Mouse (Mus musculus): ENCODE data around the gene Adam1a.
"Not testable (repeated sequence)": the region's sequence is repeated elsewhere in the genome, so short reads cannot be mapped to it uniquely, and the experiment has no call there.

Adam1a gene

DNA sequence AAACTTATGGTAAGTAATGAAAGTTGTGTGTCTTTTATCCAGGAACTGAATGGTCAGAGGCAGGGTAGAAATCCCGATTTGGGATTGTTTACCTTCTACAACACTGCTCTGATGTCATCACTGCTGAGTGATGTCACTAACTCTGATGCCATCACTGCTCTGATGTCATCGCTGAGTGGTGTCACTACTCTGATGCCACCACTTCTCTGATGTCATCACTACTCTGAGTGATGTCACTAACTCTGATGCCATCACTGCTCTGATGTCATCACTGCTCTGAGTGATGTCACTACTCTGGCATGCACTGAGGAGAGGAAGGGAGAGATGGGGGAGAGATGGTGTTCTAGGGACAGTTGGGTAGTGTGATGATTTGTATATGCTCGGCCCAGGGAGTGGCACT lies 17.2 kb upstream of the Adam1a start:
- DNase-seq: no peak

DNA sequence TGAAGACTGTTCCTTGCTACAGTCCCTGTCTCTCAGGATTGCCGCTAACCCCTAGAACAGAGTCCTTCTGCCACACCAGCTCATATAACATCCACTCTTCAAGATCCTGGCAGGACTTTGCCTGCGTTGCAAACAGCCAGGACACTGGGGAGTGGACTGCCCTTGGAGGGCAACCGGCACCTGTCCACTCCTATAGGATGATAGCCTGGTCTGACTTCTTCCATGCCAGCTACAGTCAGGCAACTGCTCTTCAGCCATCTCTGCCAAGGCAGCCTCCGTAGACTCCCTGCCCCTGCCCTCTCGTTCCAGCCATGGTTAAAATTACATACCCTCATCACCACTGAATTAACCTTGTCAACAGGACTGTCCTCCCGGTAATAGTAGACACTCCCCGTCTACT lies 3.9 kb upstream of the Adam1a start:
- DNase-seq: no peak

DNA sequence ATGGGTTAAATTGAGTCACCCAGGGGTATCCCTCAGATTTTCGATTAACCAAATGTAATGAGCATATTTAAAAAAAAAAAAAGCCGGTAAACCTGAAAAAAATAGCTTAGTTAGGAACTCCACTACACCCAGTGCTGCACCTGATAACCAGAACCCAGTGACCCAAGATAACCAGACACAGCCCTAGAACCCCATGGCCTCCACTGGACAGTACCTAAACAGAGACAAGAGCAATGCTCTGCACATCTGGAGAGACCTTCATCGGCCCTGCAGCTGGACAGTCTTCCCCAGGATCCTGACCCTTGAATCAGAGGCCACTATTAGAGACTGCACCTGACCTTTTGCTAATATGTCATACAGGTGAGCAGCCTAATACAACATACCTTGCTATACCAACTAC lies 1.8 kb upstream of the Adam1a start:
- DNase-seq: no peak

DNA sequence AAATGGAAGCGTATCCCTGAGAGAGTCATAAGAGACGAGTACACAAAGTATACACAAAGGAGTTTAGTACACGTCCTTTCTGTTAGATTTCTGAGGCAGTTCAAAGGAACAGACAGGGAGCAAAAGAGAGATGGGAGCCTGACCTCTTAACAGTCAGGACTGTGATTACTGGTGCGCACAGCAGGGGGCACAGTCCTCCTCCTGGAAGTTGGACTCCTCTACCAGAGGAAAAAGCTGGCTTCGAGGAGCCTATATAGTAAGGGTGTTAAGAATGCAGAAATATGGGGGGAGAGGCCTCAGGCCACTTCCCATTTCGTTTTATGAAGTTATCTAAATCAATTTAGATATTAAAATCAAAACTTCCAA lies 1.2 kb upstream of the Adam1a start:
- DNase-seq: peak in 1 of 2 experiments; percentile 27

DNA sequence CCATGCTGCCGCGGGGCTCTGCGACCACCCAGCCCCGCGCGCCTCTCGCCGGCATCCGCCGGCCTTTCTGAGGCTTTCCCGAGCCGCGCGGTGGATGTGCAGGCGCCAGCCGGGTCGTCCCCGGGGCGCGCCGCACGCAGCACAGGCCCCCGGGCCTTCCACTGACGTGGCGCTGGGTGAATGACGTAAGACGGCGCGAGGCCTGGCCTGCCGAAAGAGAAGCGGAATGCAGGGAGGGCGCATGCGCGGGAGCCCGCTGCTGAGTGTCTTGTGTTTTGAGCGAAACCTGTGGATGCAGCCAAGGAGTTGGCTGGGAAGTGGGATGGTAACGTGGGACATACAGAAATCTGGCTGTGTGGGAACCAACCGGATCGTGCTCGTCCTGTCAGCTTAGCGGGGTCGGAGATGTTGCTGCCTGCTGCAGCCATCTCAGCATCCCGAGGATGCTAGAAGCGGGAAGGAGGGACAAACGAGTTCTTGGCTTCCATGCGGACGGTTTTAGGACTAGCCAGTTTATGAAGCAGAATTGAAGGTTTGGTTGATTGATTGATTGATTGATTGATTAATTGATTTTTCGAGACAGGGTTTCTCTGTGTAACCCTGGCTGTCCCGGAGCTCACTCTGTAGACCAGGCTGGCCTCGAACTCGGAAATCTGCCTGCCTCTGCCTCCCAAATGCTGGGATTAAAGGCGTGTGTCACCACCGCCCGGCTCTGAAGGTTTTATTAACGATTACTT lies 679 bp upstream of the Adam1a start, which contains the start of gene Mapkapk5:
TSS of gene Mapkapk5 (minus strand) at position 113 of the 737 bp plus-strand sequence.
- peak; percentile 90 to 91 for DNase-seq

DNA sequence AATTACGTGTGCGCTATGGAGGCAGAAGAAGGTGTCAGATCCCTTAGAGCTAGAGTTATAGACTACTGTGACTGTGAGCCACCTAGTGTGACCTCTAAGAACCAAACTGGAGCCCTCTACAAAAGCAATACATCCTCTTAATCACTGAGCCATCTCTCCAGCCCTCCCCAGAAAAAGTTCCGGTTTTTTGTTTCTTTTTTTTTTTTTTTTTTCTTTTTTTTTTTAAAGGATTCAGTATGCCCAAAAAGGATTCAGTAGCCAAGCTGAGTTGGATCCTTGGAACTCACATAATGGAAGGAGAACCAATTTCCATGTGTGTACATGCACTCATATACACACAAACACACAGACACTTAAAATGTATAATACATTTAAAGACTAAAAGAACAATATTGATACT lies 1.9 kb downstream of the Adam1a start:
- no peak for DNase-seq

DNA sequence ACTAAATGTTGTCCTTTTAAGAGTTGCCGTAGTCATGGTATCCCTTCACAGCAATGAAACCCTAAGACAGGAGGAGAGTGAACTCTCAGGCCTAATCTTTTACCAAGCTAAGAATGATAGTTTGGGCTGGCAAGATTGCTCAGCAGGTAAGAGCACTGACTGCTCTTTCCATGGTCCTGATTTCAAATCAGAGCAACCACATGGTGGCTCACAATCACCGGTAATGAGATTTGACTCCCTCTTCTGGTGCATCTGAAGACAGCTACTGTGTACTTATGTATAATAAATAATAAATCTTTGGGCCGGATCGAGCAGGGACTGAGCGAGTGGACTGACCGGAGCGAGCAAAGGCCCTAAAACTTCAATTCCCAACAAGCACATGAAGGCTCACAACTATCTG lies 4.0 kb downstream of the Adam1a start:
- DNase-seq: no peak

DNA sequence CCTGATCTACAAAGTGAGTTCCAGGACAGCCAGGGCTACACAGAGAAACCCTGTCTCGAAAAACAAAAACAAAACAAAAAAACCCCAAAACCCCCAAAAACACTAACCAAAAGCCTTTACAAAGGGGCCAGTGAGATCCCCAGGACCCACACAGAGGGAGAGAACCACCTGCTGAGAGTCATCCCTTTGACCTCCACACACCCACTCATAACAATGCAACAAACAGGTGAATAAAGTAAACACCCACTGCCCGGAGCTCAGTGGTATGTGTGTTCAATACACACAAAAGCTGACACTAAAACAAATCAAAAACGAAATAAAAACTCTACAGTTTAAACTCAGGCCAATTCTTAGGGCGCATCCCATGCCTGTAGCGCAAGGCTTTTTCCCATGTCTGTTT lies 5.2 kb downstream of the Adam1a start:
- no peak for DNase-seq

DNA sequence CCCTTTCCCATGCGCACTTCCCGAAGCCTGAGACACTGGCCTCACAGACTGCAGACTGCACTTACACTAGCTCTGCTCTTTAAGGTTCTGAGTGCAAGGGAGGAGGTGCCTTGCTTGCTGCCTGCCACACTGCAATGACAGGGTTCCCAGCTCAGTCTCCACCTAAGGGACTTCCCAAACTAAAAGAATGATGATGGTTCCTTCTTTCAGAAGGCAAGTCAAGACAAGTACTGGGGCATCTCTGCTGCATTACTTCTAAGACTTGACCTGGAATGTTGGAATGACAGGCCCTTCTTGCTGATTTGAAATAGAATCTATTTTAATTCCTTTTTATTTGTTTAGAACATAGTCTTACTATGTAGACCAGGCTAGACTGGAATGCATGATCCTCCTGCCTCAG lies 7.7 kb downstream of the Adam1a start:
- DNase-seq: no peak

DNA sequence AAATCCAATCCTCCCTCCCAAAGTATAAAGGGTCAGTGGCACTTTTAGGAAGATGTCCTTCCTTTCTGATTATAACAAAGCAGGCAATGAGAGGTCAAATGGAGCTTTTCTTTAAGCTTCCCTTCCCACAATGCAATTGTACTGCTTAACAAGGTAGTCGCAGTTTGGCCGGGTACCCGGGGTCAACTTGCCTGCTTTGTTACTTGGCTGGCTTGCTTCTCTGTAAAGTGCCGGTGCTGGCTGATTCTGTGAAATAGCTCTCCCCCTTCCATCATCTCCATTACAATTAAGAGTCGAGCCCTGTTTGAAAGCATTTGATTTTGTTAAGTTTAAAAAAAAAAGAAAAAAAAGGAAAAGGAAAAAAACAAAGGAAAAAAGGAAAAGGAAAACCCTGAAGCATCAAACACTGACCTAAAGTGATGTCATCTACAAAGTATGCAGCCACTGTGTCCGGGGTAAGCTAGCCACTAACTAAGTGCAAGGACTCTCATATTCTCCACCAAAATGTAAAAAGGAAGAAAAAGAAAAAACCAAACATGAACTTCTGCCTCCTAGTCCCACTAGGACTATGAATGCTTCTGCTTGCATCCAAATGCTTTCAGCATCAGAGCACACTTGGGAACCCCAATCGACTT lies 8.2 kb downstream of the Adam1a start:
- DNase-seq: no peak

DNA sequence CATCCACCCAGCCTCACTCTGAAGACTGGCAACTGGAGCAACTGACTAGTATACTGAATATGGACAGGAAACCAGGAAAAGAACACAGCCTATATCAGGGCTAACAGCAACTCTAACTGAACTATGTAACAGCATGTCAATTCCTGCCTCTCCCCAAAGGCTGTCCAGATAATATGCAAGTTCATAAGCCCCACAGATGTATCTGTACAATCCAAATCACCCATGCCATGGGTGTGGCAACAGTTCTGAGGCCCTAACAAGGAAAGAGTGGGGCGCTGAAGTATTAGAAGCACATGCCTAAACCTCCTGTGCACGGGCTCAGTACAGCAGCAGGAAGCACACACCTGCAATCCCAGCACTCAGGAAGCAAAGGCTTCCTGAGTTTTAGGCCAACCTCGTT lies 10.2 kb downstream of the Adam1a start:
- no peak for DNase-seq

DNA sequence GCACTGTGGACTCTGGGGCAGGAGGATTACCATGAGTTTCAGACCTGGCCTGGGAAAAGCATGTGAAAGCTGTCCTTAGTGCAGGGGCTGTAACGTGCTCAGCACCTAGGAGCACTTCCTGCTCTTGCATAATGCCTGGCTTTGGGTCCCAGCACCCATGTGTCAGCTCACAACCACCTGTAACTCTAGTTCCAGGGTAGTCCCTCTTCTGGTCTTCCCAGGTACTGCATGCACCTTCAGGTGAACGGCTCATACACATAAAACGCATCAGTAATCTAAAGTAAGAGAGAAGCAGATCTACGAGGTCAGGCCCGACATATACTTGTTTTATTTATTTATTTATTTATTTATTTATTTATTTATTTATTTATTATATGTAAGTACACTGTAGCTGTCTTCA lies 10.8 kb downstream of the Adam1a start:
- DNase-seq: no peak

DNA sequence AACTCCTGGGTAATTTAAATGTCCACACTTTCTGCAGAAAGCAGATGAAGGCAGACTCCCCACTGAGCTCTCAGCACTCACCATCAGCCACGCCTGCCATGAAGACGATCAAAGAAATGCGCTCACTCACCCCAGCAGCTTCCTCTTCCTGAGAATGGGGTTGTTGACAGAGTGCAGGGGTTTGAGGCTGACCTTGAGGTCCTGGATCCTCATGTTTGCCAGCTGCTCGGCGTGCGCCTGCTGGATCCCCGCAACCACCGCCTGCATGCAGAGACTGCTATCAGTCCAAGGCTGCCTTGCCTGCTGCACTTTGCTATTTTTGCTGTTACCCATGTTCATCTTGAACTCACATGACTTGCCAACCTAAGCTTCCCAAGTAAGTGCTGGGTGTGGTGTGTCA lies 18.3 kb downstream of the Adam1a start:
- no peak for DNase-seq

DNA sequence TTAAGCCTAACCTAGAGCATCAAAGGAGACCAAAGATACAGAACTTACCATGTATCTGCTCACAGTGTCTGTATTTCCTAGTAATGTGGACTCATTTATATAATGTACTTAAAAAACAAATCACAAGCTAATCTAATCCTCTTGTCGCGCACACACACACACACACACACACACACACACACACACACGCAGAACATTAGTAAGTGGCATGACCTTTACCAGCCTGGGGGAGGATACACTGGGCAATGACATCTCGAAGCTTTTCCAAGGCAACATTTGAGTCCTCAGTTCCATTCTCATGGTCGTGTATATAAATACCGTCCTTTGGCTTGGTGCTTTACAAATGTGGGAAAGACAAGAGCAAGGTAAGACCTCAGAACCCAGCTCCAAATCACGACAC lies 18.8 kb downstream of the Adam1a start:
- no peak for DNase-seq

DNA sequence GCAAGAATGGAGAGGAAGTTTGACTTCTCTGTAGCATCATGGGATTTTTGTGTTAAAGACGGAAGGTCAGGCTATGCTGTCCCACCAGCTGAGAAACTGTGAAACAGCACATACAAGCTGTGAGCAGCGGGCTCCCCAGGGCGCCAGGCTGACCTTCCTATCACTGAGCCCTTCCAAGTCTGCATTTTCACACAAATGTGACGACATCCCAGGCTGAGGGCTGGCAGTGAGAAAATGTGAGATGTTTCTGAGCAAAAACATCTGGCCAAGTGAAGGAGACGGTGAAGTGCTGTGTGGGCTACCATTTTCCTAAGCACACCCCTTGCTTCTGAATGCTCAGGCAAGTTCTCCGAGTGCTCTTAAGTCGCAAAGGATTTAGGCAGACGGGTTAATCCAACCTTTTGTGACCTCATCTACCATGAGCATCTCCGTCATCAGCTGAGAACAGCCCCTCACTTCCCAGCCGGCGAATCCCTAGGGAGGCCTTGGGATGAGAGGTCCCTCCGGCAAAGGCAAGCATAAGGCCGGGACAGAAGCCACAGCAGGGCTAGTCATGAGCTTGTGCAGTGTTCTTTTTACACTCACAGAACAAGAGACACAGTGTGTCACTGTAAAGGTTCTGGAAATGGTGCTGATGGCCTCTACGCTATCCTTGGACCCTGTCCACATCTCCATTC lies 19.4 kb downstream of the Adam1a start:
- no peak for DNase-seq

DNA sequence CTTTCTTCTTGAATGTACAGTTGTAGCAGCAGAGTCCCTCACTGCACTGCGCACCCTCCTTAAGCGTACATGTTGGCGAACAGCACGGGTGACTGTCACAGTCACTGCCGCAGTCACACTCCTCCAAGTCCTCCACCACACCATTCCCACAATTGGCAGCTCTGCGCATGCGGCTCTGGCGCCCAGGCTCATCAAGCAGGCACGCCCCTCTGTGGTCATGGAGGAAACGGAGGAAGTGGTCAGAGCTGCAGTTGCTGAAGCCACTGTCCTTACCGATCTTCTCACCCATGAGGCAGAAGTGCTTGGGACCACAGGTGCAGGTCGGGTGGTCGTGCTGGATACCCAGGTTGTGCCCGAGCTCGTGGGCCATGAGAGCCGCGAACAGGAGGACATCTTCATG lies 25.5 kb downstream of the Adam1a start:
- not testable (repeated sequence) for DNase-seq

DNA sequence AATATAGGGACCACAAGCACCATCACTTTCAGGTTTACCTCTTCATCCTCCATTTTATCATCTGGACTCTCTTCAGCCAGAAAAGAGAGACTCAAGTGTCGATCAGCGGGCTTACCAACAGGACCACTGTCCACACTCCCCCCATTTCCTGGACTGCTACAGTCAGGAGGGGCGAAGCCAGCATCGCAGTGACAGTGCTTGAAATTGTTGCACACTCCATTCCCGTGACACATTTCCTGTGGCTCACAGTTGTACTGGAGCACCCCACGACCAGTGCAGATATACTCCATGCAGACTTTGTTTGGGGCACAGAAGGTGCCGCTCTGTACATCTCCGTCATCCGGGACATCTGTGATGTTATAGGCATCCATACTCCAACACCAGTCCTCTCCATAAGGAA lies 26.3 kb downstream of the Adam1a start:
- no peak for DNase-seq

DNA sequence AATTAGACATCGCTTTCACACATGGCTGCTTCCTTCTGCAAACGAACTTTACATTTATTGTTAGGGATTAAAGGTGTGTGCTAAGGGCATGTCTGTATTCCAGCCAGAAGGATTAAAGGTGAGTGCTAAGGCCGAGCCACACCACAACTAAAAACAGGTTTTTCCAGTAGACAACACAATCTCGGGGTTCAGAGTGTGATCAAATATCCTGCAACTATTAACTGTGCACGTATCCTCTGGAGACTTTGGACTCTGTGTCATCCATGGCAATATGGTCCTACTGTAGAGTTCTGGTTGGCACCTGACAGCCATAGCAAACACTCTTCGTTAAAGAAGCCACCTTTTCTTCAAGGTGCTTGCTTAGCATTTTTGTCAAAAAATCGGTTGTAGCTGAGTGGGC lies 35.3 kb downstream of the Adam1a start:
- no peak for DNase-seq

DNA sequence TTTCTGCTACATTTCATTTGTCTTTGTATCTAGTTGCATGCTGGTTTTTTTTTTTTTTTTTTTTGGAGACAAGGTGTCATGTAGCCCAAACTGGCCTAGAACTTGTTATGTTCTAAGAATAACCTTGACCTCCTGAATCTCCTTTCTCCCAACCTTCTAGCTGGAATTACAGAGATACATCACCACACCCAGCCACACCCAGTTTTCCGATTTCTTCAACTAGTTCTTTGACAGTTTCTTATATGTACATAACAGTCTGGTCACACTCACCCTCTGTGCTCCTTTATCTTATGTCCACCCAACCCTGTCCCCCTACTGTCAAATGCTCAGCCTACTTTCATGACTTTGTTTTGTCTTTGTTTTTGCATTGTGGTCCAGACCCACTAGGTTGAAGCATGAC lies 38.4 kb downstream of the Adam1a start:
- no peak for DNase-seq

DNA sequence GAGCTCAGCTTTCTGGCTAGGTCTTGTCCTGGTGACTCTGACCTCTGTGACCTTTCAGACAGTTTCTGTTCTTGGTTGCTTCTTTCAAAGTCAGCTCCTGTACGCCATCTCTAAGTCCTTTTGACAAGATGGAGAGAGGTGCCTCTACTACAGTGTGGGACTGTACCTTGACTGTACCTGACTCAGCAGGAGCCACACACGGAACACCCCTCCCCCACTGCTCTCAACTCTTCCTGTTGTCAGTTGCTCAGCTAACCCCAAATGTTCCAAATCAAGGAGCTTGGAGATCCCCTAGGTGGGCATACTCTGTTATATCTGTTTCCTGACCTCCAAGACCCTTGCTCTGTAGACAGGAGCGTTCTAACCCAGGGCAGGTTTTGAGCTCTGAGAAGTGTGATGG lies 42.1 kb downstream of the Adam1a start, which contains the start of gene Adam1b:
TSS of gene Adam1b (minus strand) at position 205 of the 400 bp plus-strand sequence.
- no peak for DNase-seq

DNA sequence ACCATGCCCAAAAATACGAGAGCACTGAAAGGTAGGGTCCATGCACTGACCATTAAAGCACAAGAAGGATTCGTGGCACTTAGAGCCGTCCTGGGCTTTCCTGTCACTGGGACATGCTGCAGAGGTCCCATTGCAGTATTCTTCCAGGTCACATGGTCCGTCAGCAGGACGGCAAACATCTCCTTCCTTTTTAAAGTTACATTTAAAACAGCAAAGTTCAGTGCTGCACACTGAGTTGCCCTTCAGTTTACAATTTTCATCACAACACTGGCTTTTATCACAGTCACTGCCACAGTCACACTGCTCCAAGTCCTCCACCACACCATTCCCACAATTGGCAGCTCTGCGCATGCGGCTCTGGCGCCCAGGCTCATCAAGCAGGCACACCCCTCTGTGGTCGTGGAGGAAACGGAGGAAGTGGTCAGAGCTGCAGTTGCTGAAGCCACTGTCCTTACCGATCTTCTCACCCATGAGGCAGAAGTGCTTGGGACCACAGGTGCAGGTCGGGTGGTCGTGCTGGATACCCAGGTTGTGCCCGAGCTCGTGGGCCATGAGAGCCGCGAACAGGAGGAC lies 43.8 kb downstream of the Adam1a start:
- not testable (repeated sequence) for DNase-seq

DNA sequence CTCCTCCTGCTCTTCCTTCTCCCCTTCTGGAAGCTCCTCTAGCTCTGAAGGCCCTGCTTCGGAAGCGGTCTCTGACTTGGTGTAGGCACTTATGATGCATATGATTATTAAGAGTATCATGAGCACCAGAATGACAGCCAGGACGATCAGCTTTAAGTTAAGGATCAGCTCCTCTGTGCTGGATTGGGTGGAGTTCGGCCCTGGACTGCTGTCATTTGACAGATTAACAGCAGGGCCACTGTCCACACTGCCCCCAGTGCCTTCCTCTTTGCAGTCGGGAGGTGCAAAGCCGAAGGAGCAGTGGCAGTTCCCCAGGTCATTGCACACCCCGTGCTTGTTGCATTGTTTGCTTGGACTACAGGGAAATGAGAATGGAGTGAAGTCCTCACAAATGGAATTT lies 44.6 kb downstream of the Adam1a start:
- no peak for DNase-seq

DNA sequence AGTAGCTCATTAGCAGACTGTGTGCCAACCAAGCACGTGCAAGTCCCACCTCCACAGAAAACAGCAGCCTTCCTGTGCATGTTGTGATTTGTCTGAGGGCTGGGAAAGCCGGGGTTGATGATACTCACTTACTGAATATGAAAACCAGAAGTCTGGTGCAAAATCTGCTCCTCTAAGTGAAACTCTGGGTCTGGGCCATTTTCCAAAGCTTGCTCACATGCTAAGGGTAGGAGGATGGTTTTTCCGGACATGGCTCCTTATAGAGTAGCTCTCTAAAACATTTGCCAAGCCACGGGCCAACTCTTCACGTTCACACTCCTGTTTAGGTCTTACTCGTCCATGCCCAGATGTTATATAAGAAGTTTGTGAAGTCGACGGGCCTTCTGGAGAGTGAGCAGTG lies 52.0 kb downstream of the Adam1a start:
- DNase-seq: no peak

DNA sequence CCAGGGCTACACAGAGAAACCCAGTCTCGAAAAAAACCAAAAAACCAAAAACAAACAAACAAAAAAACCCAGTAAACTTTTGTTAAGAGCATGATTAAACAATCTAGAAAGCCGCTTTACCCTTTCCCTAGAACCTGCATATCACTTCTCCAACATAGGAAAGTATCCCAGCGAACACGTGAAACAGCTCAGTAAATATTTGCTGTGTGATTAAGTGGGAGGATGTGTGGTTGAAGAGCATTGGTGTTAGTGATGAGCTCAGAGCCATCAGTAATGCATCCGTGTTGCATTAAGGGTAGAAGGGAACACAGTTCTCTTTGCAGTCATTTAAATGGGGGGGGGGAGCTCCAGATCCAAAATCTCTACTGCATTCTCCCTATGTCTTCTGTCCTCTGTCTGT lies 60.5 kb downstream of the Adam1a start:
- DNase-seq: no peak
